Mouse (Mus musculus) liver, embryonic 14.5 days (tissue): ENCODE data around the gene Mbtps2.

ENCODE experiments used
- CTCF ChIP-seq: IDR thresholded peaks from 2 replicates; pipeline ENCODE4 v1.5.1; 2016; ENCODE audit warnings: antibody characterized with exemption, low read depth, control low read depth
- EP300 ChIP-seq: IDR thresholded peaks from 2 replicates; pipeline ENCODE4 v1.6.1; 2016; ENCODE audit warnings: antibody characterized with exemption, low read depth

DNA sequence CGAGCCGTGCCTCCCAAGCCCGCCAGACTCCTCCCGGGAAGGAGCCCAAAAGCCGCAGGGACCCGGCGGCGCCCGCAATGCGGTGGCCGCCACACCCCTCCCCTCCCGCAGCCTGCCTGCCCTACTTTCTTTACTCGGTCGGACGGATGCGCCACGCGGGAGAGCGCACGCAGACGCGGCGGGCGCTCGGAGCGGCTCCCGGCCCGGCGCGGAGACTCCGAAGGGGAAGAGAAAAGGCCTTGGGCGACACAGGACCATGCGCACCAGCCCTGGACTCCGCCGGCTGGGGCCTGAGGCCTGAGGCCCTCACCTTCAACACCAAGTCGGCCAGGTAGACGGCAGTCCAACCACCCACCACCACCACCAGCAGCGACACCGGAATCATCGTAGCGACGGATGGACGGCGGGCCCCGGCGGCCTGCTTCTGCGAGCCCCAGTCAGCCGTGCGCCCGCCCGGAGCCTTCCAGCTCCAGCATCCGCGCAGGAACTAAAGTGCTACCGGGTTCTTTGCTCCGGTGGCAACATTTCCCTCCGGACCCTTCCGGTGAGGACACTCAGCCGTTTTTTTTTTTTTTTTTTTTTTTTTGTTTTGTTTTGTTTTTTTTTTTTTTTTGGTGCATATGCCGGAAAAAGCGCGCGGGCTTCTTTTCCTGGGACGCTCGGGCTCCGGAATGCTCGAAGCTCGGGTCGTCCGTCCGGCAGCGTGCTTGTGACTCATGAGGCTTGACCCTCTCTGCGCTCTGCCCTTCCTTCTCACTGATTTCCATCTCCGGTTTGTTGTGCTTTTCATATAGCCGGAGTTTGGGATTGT lies at the start of gene Mbtps2:
- TF ChIP-seq CTCF (no peak), EP300 (no peak)
